Mouse (Mus musculus) ES-Bruce4 (cell line): ENCODE measurements around the gene Urad.
A peak's percentile ranks its signal among the peaks of the same experiment; 100 is the strongest.

Experiments
- CTCF ChIP-seq: IDR thresholded peaks from one replicate; pipeline ENCODE4 v1.8.1; 2011; ENCODE audit warnings: low read depth, low read length
- POLR2A ChIP-seq: IDR thresholded peaks from one replicate; pipeline ENCODE4 v1.8.1; 2011; ENCODE audit warnings: low read length; ENCODE audit not compliant: insufficient read depth

DNA sequence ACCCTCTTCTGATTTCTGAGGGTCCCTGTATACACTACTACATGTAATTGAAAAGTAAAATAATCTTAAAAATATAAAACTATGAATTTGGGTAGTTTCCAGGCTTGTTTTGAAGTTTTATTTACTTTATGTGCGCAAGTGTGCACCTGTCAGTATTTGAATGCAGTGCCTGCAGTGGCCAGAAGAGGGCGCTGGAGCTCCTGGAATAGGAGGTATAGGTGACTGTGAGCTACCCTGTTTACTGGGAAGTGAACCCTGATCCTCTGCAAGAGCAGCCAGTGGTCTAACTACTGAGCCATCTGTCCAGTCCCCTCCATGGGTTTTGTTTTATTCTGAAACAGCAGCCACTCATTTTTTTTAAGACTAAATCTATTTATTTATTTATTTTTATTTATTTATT lies 9.3 kb upstream of the Urad start:
- TF ChIP-seq POLR2A (no peak), CTCF (peak; percentile 94)
